Mouse (Mus musculus) heart, postnatal 0 days (tissue): ENCODE results near the gene Pidd1.

ENCODE experiments used
- CTCF ChIP-seq: IDR thresholded peaks from 2 replicates; pipeline ENCODE4 v1.5.1; 2016; ENCODE audit warnings: antibody characterized with exemption, control low read depth, low read depth
- EP300 ChIP-seq: IDR thresholded peaks from 2 replicates; pipeline ENCODE4 v1.6.1; 2016; ENCODE audit warnings: antibody characterized with exemption, low read depth

GRCm38 (mm10) chr7:141460391-141461113 lies 16.7 kb upstream of the Pidd1 start, which contains the start of gene Cracr2b:
- TF ChIP-seq CTCF (no peak), EP300 (no peak)
